Mouse (Mus musculus): ENCODE measurements at regions not wholly inside any gene's neighbourhood (a gene's known extent, or its start where the extent isn't known, plus 50 kb on each side); places are given as distances from the start of the nearest gene placed in this dataset.

GRCm38 (mm10) chr2:159566461-159566860 is 767.5 kb downstream of the Gm826 start:
- ATAC-seq (ENCODE audit: extremely low read depth, insufficient number of reproducible peaks, low FRiP score, poor library complexity, severe bottlenecking) = no peak
- H3K27me3 ChIP-seq (ENCODE audit: insufficient read depth, low read length) = no peaks in the 10 kb centered on the region
- no peak for DNase-seq (ENCODE audit: low spot score)

GRCm38 (mm10) chr2:159568391-159568790 is 765.6 kb downstream of the Gm826 start:
- no peaks in the 10 kb centered on the region for H3K4me1 ChIP-seq (ENCODE audit: insufficient read depth, low read depth, low read length)
- TF ChIP-seq TAL1 (conservative IDR thresholded peaks at IDR 0.05; ENCODE audit: low read depth, low read length) (no peak), GATA2 (IDR thresholded peaks at IDR 0.05; ENCODE audit: borderline replicate concordance, low read depth, low read length) (no peak), GATA1 (IDR thresholded peaks at IDR 0.05; ENCODE audit: borderline replicate concordance, low read length) (no peak)
- DNase-seq (ENCODE audit: low spot score) (no peak), ATAC-seq (ENCODE audit: extremely low read depth, insufficient number of reproducible peaks, low FRiP score, poor library complexity, severe bottlenecking) (no peak)
- peaks cover 24% of the 10 kb centered on the region for H3K9me3 ChIP-seq (replicated peaks)
- H3K36me3 ChIP-seq (replicated peaks) = no peaks in the 10 kb centered on the region
- H3K4me3 ChIP-seq (ENCODE audit: low read depth, low read length) = no peak overlapping the region
- no peaks in the 10 kb centered on the region for H3K27me3 ChIP-seq (ENCODE audit: insufficient read depth, low read length)

More at GRCm38 (mm10) chr2:159566461-159566860, 767.5 kb downstream of the Gm826 start:
- H3K4me3 ChIP-seq (ENCODE audit: low read depth, low read length) = no peak overlapping the region
- H3K9me3 ChIP-seq (replicated peaks) = peaks cover 18% of the 10 kb centered on the region
- no peaks in the 10 kb centered on the region for H3K4me1 ChIP-seq (ENCODE audit: insufficient read depth, low read depth, low read length)
- no peaks in the 10 kb centered on the region for H3K36me3 ChIP-seq (replicated peaks)
- no peak for TF ChIP-seq CTCF (IDR thresholded peaks at IDR 0.05; ENCODE audit: low read depth, low read length)
- TF ChIP-seq GATA2 (IDR thresholded peaks at IDR 0.05; ENCODE audit: borderline replicate concordance, low read depth, low read length) = no peak

- ATAC-seq (ENCODE audit: extremely low read depth, insufficient number of reproducible peaks, low FRiP score, poor library complexity, severe bottlenecking) (no peak), DNase-seq (ENCODE audit: low spot score) (no peak)
- peaks cover 21% of the 10 kb centered on the region for H3K9me3 ChIP-seq (replicated peaks)
- TF ChIP-seq CTCF (IDR thresholded peaks at IDR 0.05; ENCODE audit: low read depth, low read length) (no peak), POLR2AphosphoS5 (IDR thresholded peaks at IDR 0.05; ENCODE audit: insufficient replicate concordance, low read depth, low read length) (no peak), GATA1 (IDR thresholded peaks at IDR 0.05; ENCODE audit: borderline replicate concordance, low read length) (no peak), GATA2 (IDR thresholded peaks at IDR 0.05; ENCODE audit: borderline replicate concordance, low read depth, low read length) (no peak), TAL1 (conservative IDR thresholded peaks at IDR 0.05; ENCODE audit: low read depth, low read length) (no peak)
- no peak overlapping the region for H3K4me3 ChIP-seq (ENCODE audit: low read depth, low read length)
- H3K36me3 ChIP-seq (replicated peaks) = no peaks in the 10 kb centered on the region
- H3K27me3 ChIP-seq (ENCODE audit: insufficient read depth, low read length) = no peaks in the 10 kb centered on the region
- H3K4me1 ChIP-seq (ENCODE audit: insufficient read depth, low read depth, low read length) = no peaks in the 10 kb centered on the region
Measured at GRCm38 (mm10) chr2:159571862-159572261, 762.1 kb downstream of the Gm826 start.

DNA sequence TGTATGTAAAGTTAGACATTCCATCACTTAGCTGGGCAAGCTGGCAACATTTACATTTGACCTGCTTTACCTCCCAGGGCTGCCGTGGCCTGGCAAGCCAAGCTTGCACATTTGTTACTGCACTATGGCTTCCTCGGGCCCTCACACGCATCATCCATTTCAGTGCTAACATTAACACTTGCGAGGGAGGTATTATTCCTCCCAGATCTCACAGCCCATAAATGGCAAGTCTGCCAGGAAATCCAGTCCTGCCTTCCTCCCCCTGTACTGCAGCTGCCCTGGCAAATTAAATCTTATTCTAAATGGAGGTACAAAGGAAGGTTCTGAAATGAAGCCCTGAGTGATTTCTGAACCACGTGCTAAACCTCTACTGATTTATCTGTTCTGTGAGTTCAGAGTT is 758.7 kb downstream of the Gm826 start:
- Histone ChIP-seq H3K4me3 (ENCODE audit: low read depth, low read length) (no peak overlapping the region), H3K36me3 (replicated peaks) (no peaks in the 10 kb centered on the region), H3K4me1 (ENCODE audit: insufficient read depth, low read depth, low read length) (no peaks in the 10 kb centered on the region), H3K9me3 (replicated peaks) (peaks cover 23% of the 10 kb centered on the region), H3K27me3 (ENCODE audit: insufficient read depth, low read length) (no peaks in the 10 kb centered on the region)
- DNase-seq (ENCODE audit: low spot score) (no peak), ATAC-seq (ENCODE audit: extremely low read depth, insufficient number of reproducible peaks, low FRiP score, poor library complexity, severe bottlenecking) (no peak)
- no peak for TF ChIP-seq TAL1 (conservative IDR thresholded peaks at IDR 0.05; ENCODE audit: low read depth, low read length)
- TF ChIP-seq GATA1 (IDR thresholded peaks at IDR 0.05; ENCODE audit: borderline replicate concordance, low read length) = no peak
- TF ChIP-seq POLR2AphosphoS5 (IDR thresholded peaks at IDR 0.05; ENCODE audit: insufficient replicate concordance, low read depth, low read length) = no peak
- no peak for TF ChIP-seq CTCF (IDR thresholded peaks at IDR 0.05; ENCODE audit: low read depth, low read length)

DNA sequence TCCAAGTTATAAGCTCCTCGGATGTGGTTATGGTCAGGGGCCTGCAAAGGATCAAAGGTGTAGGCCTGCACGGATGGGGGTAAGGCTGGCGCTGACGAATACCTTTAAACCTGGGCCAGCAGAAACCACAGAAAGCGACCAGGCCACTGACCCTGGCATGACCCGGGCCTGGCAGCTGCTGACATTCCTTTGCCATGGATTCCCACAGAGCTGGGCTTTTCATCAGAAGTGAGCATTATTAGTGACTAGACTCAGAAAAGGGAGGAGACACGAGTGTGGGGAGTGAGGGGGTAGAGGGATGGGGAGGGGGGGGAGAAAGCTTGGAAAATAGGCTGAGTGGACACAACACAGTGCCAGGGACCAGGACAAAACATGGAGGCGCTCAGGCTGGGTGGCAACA is 750.9 kb downstream of the Gm826 start:
- H3K36me3 ChIP-seq (replicated peaks) = no peaks in the 10 kb centered on the region
- peaks cover 35% of the 10 kb centered on the region for H3K9me3 ChIP-seq (replicated peaks)
- no peaks in the 10 kb centered on the region for H3K27me3 ChIP-seq (ENCODE audit: insufficient read depth, low read length)
- ATAC-seq (ENCODE audit: extremely low read depth, insufficient number of reproducible peaks, low FRiP score, poor library complexity, severe bottlenecking) (no peak), DNase-seq (ENCODE audit: low spot score) (no peak)
- no peaks in the 10 kb centered on the region for H3K4me1 ChIP-seq (ENCODE audit: insufficient read depth, low read depth, low read length)
- TF ChIP-seq GATA1 (IDR thresholded peaks at IDR 0.05; ENCODE audit: borderline replicate concordance, low read length) (no peak), TAL1 (conservative IDR thresholded peaks at IDR 0.05; ENCODE audit: low read depth, low read length) (no peak), CTCF (IDR thresholded peaks at IDR 0.05; ENCODE audit: low read depth, low read length) (no peak), GATA2 (IDR thresholded peaks at IDR 0.05; ENCODE audit: borderline replicate concordance, low read depth, low read length) (no peak), POLR2AphosphoS5 (IDR thresholded peaks at IDR 0.05; ENCODE audit: insufficient replicate concordance, low read depth, low read length) (no peak)
- no peak overlapping the region for H3K4me3 ChIP-seq (ENCODE audit: low read depth, low read length)

DNA sequence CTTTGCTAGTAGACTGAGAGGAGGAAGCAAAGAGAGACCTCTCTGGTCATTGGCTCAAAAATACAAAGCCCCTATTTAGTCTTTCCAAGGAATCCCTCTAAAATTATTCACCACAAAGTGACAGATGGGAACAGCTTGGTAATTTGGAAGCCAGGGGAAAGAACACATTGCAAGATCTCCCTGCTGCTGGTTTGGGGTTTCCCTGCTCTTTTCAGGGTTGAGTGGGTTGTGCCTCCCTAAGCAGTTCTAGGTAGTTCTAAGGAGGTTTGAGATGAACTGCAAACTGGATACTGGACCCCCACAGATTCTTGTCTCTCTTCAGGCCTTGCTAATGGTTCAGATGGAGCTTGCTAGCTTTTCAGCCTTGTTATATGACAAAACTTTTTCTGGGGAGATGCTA is 749.3 kb downstream of the Gm826 start:
- Histone ChIP-seq H3K36me3 (replicated peaks) (no peaks in the 10 kb centered on the region), H3K27me3 (ENCODE audit: insufficient read depth, low read length) (no peaks in the 10 kb centered on the region), H3K4me1 (ENCODE audit: insufficient read depth, low read depth, low read length) (no peaks in the 10 kb centered on the region), H3K4me3 (ENCODE audit: low read depth, low read length) (no peak overlapping the region), H3K9me3 (replicated peaks) (peaks cover 38% of the 10 kb centered on the region)
- DNase-seq (ENCODE audit: low spot score) (no peak), ATAC-seq (ENCODE audit: extremely low read depth, insufficient number of reproducible peaks, low FRiP score, poor library complexity, severe bottlenecking) (no peak)
- TF ChIP-seq TAL1 (conservative IDR thresholded peaks at IDR 0.05; ENCODE audit: low read depth, low read length) = no peak
- no peak for TF ChIP-seq GATA1 (IDR thresholded peaks at IDR 0.05; ENCODE audit: borderline replicate concordance, low read length)
- TF ChIP-seq GATA2 (IDR thresholded peaks at IDR 0.05; ENCODE audit: borderline replicate concordance, low read depth, low read length) = no peak
- TF ChIP-seq CTCF (IDR thresholded peaks at IDR 0.05; ENCODE audit: low read depth, low read length) = no peak
- TF ChIP-seq POLR2AphosphoS5 (IDR thresholded peaks at IDR 0.05; ENCODE audit: insufficient replicate concordance, low read depth, low read length) = no peak

All from G1E (cell line).